Mouse (Mus musculus) thymus, adult 2 months (tissue): ENCODE results near the gene Dtx1.

Experiments
- CTCF ChIP-seq: fragments of 200-500 bp; IDR thresholded peaks from 2 replicates; pipeline ENCODE4 v1.5.1; 2012; ENCODE audit warnings: mild to moderate bottlenecking, control low read depth, low read length, moderate library complexity, borderline replicate concordance; ENCODE audit not compliant: control insufficient read depth, poor library complexity, insufficient read depth; ENCODE audit errors: extremely low read depth
- POLR2A ChIP-seq: fragments of 200-500 bp; IDR thresholded peaks from 2 replicates; pipeline ENCODE4 v1.6.1; 2012; ENCODE audit warnings: mild to moderate bottlenecking, low read length, control low read depth, moderate library complexity; ENCODE audit not compliant: control insufficient read depth, poor library complexity, insufficient read depth; ENCODE audit errors: extremely low read depth

GRCm38 (mm10) chr5:120733696-120734095 is 22.0 kb upstream of the Dtx1 start:
- no peak for TF ChIP-seq POLR2A
- no peak for TF ChIP-seq CTCF
